Mouse (Mus musculus) G1E (cell line): ENCODE data around the gene Coa5.

Experiments used
- CTCF ChIP-seq: IDR thresholded peaks from 2 replicates; pipeline ENCODE4 v1.5.1; 2012; ENCODE audit warnings: low read depth, low read length, inconsistent platforms, mixed read lengths
- GATA1 ChIP-seq: IDR thresholded peaks from 2 replicates; pipeline ENCODE4 v1.6.1; 2012; ENCODE audit warnings: borderline replicate concordance, low read length, inconsistent platforms, mixed read lengths
- GATA2 ChIP-seq: IDR thresholded peaks from 2 replicates; pipeline ENCODE4 v1.6.1; 2012; ENCODE audit warnings: low read depth, low read length, inconsistent platforms, borderline replicate concordance
- POLR2AphosphoS5 ChIP-seq: IDR thresholded peaks from 2 replicates; pipeline ENCODE4 v1.6.1; 2012; ENCODE audit warnings: low read depth, low read length, inconsistent platforms; ENCODE audit not compliant: insufficient replicate concordance
- TAL1 ChIP-seq: conservative IDR thresholded peaks from 2 replicates; pipeline ENCODE4 v1.6.1; 2012; ENCODE audit warnings: low read depth, low read length, inconsistent platforms, mixed read lengths

- TF ChIP-seq CTCF (no peak), GATA1 (no peak), TAL1 (no peak), POLR2AphosphoS5 (no peak), GATA2 (no peak)
Measured at GRCm38 (mm10) chr1:37376751-37377150, 53.2 kb downstream of the Coa5 start.
